Mouse (Mus musculus) splenic B cell, adult 2 months (primary cell): Measurements from ENCODE around the gene Tcte2.
A peak's percentile ranks its signal among the peaks of the same experiment; 100 is the strongest.
"Not testable (repeated sequence)": the region's sequence is repeated elsewhere in the genome, so short reads cannot be mapped to it uniquely, and the experiment has no call there.

Source experiments
- DNase-seq: peaks from one replicate; pipeline ENCODE4 v3.0.0-alpha.2; 2011; ENCODE audit warnings: low read depth, low spot score
- H3K27me3 ChIP-seq: 2 replicates; pipeline ENCODE4 v1.6.1; 2012; ENCODE audit warnings: mild to moderate bottlenecking, low read length, moderate library complexity, mixed read lengths; ENCODE audit not compliant: control insufficient read depth, poor library complexity, insufficient read depth, severe bottlenecking
- H3K36me3 ChIP-seq: 2 replicates; pipeline ENCODE4 v1.6.1; 2012; ENCODE audit warnings: mild to moderate bottlenecking, low read length, moderate library complexity, mixed read lengths; ENCODE audit not compliant: control insufficient read depth, poor library complexity, insufficient read depth, severe bottlenecking

Gene Tcte2

GRCm38 (mm10) chr17:13761179-13761913 is at the start of gene Tcte2:
TSS of gene Tcte2 (minus strand) at chr17:13761825.
- DNase-seq = peak; percentile 6
- Histone ChIP-seq H3K36me3 (no peaks in the 10 kb centered on the region), H3K27me3 (peaks cover 2% of the 10 kb centered on the region)

GRCm38 (mm10) chr17:13806016-13806415 is 44.4 kb upstream of the Tcte2 start:
- H3K36me3 ChIP-seq = no peaks in the 10 kb centered on the region

GRCm38 (mm10) chr17:13802836-13803408 is 41.3 kb upstream of the Tcte2 start:
- Histone ChIP-seq H3K27me3 (no peaks in the 10 kb centered on the region), H3K36me3 (no peaks in the 10 kb centered on the region)
- no peak for DNase-seq

More at GRCm38 (mm10) chr17:13806016-13806415, 44.4 kb upstream of the Tcte2 start:
- no peaks in the 10 kb centered on the region for H3K27me3 ChIP-seq
- no peak for DNase-seq

GRCm38 (mm10) chr17:13797691-13798090 is 36.1 kb upstream of the Tcte2 start:
- Histone ChIP-seq H3K36me3 (no peaks in the 10 kb centered on the region), H3K27me3 (no peaks in the 10 kb centered on the region)
- no peak for DNase-seq

- not testable (repeated sequence) for H3K36me3 ChIP-seq, H3K27me3 ChIP-seq, DNase-seq
These were observed 28.4 kb upstream of the Tcte2 start for GRCm38 (mm10) chr17:13790033-13790432.

GRCm38 (mm10) chr17:13783469-13783868 is 21.8 kb upstream of the Tcte2 start:
- DNase-seq = no peak
- H3K27me3 ChIP-seq = no peaks in the 10 kb centered on the region
- H3K36me3 ChIP-seq = no peaks in the 10 kb centered on the region

- Histone ChIP-seq H3K27me3 (no peaks in the 10 kb centered on the region), H3K36me3 (no peaks in the 10 kb centered on the region)
- DNase-seq = no peak
These were observed 20.3 kb upstream of the Tcte2 start for GRCm38 (mm10) chr17:13781948-13782347.

GRCm38 (mm10) chr17:13778865-13779264 is 17.2 kb upstream of the Tcte2 start:
- no peak for DNase-seq
- Histone ChIP-seq H3K27me3 (no peaks in the 10 kb centered on the region), H3K36me3 (no peaks in the 10 kb centered on the region)

GRCm38 (mm10) chr17:13777676-13778075 is 16.1 kb upstream of the Tcte2 start:
- no peaks in the 10 kb centered on the region for H3K36me3 ChIP-seq
- no peak for DNase-seq
- no peaks in the 10 kb centered on the region for H3K27me3 ChIP-seq

GRCm38 (mm10) chr17:13769256-13769655 is 7.6 kb upstream of the Tcte2 start:
- Histone ChIP-seq H3K27me3 (no peaks in the 10 kb centered on the region), H3K36me3 (no peaks in the 10 kb centered on the region)
- DNase-seq = no peak

GRCm38 (mm10) chr17:13768531-13768930 is 6.9 kb upstream of the Tcte2 start:
- Histone ChIP-seq H3K27me3 (no peaks in the 10 kb centered on the region), H3K36me3 (no peaks in the 10 kb centered on the region)
- no peak for DNase-seq

GRCm38 (mm10) chr17:13764911-13765310 is 3.3 kb upstream of the Tcte2 start:
- not testable (repeated sequence) for DNase-seq, H3K36me3 ChIP-seq

GRCm38 (mm10) chr17:13763819-13764218 is 2.2 kb upstream of the Tcte2 start:
- no peak for DNase-seq
- Histone ChIP-seq H3K36me3 (no peaks in the 10 kb centered on the region), H3K27me3 (peaks cover 2% of the 10 kb centered on the region)

More at GRCm38 (mm10) chr17:13764911-13765310, 3.3 kb upstream of the Tcte2 start:
- H3K27me3 ChIP-seq = not testable (repeated sequence)

GRCm38 (mm10) chr17:13760675-13761178 is 898 bp downstream of the Tcte2 start:
- no peak for DNase-seq
- Histone ChIP-seq H3K27me3 (peaks cover 2% of the 10 kb centered on the region), H3K36me3 (no peaks in the 10 kb centered on the region)

GRCm38 (mm10) chr17:13759853-13760627 is 1.6 kb downstream of the Tcte2 start, which contains the start of gene Afdn:
TSS of gene Afdn (plus strand) at chr17:13760539.
- no peaks in the 10 kb centered on the region for H3K36me3 ChIP-seq
- H3K27me3 ChIP-seq = peaks cover 2% of the 10 kb centered on the region
- DNase-seq = peak; percentile 29
